ENCODE assay signal across 8 mouse cellular contexts in the genomic region with DNA sequence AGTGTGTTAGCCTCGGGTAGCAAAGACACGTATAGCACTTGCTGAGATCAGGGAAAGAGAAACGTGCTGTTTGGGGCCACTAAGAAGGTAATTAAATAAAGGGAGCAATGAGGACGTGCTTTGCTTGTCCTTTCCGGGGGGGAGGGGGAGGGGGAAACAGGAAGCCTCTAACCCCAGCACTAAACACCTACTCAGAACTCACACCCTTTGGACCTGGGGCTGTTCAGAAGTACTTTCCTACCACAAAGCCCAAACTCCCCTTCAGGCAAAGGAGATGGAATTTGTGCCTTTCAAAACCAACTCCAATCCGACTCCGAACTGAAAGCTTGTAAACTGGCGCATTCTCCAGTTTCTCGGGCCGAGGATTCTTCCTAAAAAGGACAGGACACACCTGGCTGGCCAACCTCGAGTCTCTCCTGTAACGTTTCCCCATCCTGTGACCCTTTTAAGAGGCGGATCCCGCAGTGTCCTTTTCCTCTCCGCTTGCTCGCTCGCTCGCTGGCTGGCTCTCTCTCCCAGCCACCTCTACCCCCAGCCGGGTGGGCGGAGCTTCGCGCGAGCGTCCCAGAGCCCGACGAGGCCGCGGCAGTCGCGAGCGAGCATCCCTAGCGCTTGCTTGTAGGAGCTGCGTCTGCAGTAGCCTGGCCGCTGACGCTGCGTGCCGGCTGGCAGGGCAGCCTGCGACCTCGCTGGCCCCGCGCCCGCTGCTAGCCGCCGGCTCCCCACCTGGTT. TPM values are rescaled to one million over a fixed set of nuclear protein-coding genes. Genes with fewer than 3 reads are reported as not detected.
DNase-seq lines count a peak whose midpoint lies in the region; ATAC-seq lines count a peak whose summit lies in the region.

No protein-coding gene starts in this region.

- H3K4me1 ChIP-seq in hindbrain, embryonic 14.5 days (replicated peaks; ENCODE audit: control insufficient read depth, insufficient read depth, low read length), result no peaks in the 10 kb centered on the region

- no peaks in the 10 kb centered on the region for H3K9me3 ChIP-seq in hindbrain, embryonic 14.5 days (ENCODE audit: control insufficient read depth, low read length)

- 12% methylated on average over 34 of the region's 44 CpGs for WGBS in hindbrain, embryonic 14.5 days

- peak overlapping the region; percentile 72 for H3K9ac ChIP-seq in hindbrain, embryonic 14.5 days

- peak overlapping the region; percentile 62 for H3K4me3 ChIP-seq in hindbrain, embryonic 14.5 days (replicated peaks; ENCODE audit: low read length)

- no peaks in the 10 kb centered on the region for H3K36me3 ChIP-seq in hindbrain, embryonic 14.5 days (replicated peaks; ENCODE audit: control insufficient read depth, insufficient read depth)

- DNase-seq in WW6 (ENCODE audit: low read depth, low spot score), result peak; percentile 52
- peak; percentile 38 to 74 for DNase-seq in cerebellum, postnatal 4 days (ENCODE audit: low spot score in 2 of 2)
- peak; percentile 72 to 78 for DNase-seq in frontal cortex, postnatal 36 days (ENCODE audit: low spot score in 2 of 2)
- peak; percentile 66 for DNase-seq in hindbrain, embryonic 14.5 days (ENCODE audit: low spot score)
- DNase-seq in layer of hippocampus, postnatal 25 days (ENCODE audit: extremely low spot score in 1 of 2, low spot score in 1 of 2), result peak; percentile 54 to 67
- DNase-seq in lung, postnatal 14 days, result peak; percentile 66
- peak; percentile 79 for DNase-seq in ovary, postnatal 36 days (ENCODE audit: low spot score)
- peak; percentile 80 for DNase-seq in thymus, postnatal 14 days

- no peak overlapping the region for H3K27ac ChIP-seq in hindbrain, embryonic 14.5 days

- H3K4me2 ChIP-seq in hindbrain, embryonic 14.5 days (replicated peaks), result peak overlapping the region; percentile 60

- ATAC-seq in hindbrain, embryonic 14.5 days (ENCODE audit: low FRiP score), result peak; percentile 98

- H3K27me3 ChIP-seq in hindbrain, embryonic 14.5 days (ENCODE audit: control insufficient read depth, insufficient read depth, low read length), result peaks cover 27% of the 10 kb centered on the region

RNA-seq across cellular contexts. Expression of gene Rnf128, which starts 47.1 kb away (rescaled TPM):
- polyA plus RNA-seq in hindbrain, embryonic 14.5 days (2014; fragmentation: Nextera tagmentation; extraction: Ambion mirVana), result 4.9 and 5.3 TPM in 2 replicates
- 10 to 100 TPM; 26.7 to 32.3 TPM for total RNA-seq in layer of hippocampus, postnatal 25 days (2021)
